Mouse (Mus musculus) E14TG2a.4 (cell line): ENCODE data around the gene Ptpn9.
A peak's percentile ranks its signal among the peaks of the same experiment; 100 is the strongest.
"Not testable (repeated sequence)": the region's sequence is repeated elsewhere in the genome, so short reads cannot be mapped to it uniquely, and the experiment has no call there.

Experiments
- H3K27me3 ChIP-seq: 2 replicates; pipeline ENCODE4 v1.6.1; 2014; ENCODE audit warnings: low read length, control low read depth; ENCODE audit not compliant: insufficient read depth
- H3K36me3 ChIP-seq: 2 replicates; pipeline ENCODE4 v1.6.1; 2014; ENCODE audit warnings: low read length, control low read depth; ENCODE audit not compliant: insufficient read depth
- H3K4me1 ChIP-seq: replicated peaks from 2 replicates; pipeline ENCODE4 v1.6.1; 2014; ENCODE audit warnings: low read depth, low read length, control low read depth
- H3K4me3 ChIP-seq: replicated peaks from 2 replicates; pipeline ENCODE4 v1.5.1; 2014; ENCODE audit warnings: mild to moderate bottlenecking, low read length
- H3K9me3 ChIP-seq: 2 replicates; pipeline ENCODE4 v1.6.1; 2014; ENCODE audit warnings: low read length, control low read depth
- CTCF ChIP-seq: conservative IDR thresholded peaks from 2 replicates; pipeline ENCODE4 v1.5.1; 2014; ENCODE audit warnings: low read length
- NANOG ChIP-seq: IDR thresholded peaks from 2 replicates; pipeline ENCODE4 v1.6.1; 2014; ENCODE audit warnings: borderline replicate concordance, low read length, mixed read lengths
- POU5F1 ChIP-seq: IDR thresholded peaks from 2 replicates; pipeline ENCODE4 v1.6.1; 2014; ENCODE audit warnings: low read length, borderline replicate concordance

Ptpn9 gene

GRCm38 (mm10) chr9:56994286-56995197 is at the start of gene Ptpn9:
Ptpn9 (plus strand) TSS chr9:56994923.
- no peak for TF ChIP-seq POU5F1
- TF ChIP-seq NANOG: no peak
- TF ChIP-seq CTCF: no peak
- no peaks in the 10 kb centered on the region for H3K9me3 ChIP-seq
- H3K36me3 ChIP-seq: no peaks in the 10 kb centered on the region
- H3K4me3 ChIP-seq: peak within 1 kb of the TSS; percentile 91
- peaks cover 20% of the 10 kb centered on the region for H3K27me3 ChIP-seq
- peaks cover 18% of the 10 kb centered on the region for H3K4me1 ChIP-seq

DNA sequence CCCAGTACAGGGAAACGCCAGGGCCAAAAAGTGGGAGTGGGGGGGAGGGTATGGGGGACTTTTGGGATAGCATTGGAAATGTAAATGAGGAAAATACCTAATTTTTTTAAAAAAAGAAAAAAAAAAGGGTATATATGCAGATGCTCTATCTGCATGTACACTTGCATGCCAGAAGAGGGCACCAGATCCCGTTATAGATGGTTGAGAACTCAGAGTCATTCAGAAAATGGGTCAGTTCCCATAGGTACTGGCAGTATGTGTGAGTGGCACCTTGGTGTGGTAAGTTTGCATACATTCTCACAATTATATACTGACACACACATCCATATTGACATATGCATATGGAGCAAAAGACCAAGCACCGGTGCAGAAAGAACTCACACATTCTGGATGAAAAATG is 47.2 kb upstream of the Ptpn9 start:
- TF ChIP-seq CTCF: peak; percentile 41
- H3K36me3 ChIP-seq, H3K9me3 ChIP-seq, H3K27me3 ChIP-seq, H3K4me3 ChIP-seq: not testable (repeated sequence)
- peaks cover 17% of the 10 kb centered on the region for H3K4me1 ChIP-seq

GRCm38 (mm10) chr9:56948699-56949098 is 46.0 kb upstream of the Ptpn9 start:
- H3K27me3 ChIP-seq, H3K4me3 ChIP-seq, H3K9me3 ChIP-seq, H3K36me3 ChIP-seq: not testable (repeated sequence)
- H3K4me1 ChIP-seq: peaks cover 17% of the 10 kb centered on the region

GRCm38 (mm10) chr9:56949767-56950166 is 45.0 kb upstream of the Ptpn9 start:
- Histone ChIP-seq H3K27me3 (no peaks in the 10 kb centered on the region), H3K9me3 (no peaks in the 10 kb centered on the region), H3K36me3 (no peaks in the 10 kb centered on the region), H3K4me3 (peak overlapping the region; percentile 79), H3K4me1 (peaks cover 17% of the 10 kb centered on the region)
- TF ChIP-seq POU5F1 (no peak), CTCF (no peak), NANOG (no peak)

GRCm38 (mm10) chr9:56950414-56951400 is 44.0 kb upstream of the Ptpn9 start, which contains the start of gene Snupn:
Snupn (plus strand) TSS chr9:56950878.
- TF ChIP-seq CTCF (no peak), NANOG (no peak), POU5F1 (no peak)
- Histone ChIP-seq H3K9me3 (no peaks in the 10 kb centered on the region), H3K4me1 (peaks cover 17% of the 10 kb centered on the region), H3K27me3 (no peaks in the 10 kb centered on the region), H3K4me3 (peak within 1 kb of the TSS; percentile 79), H3K36me3 (peaks cover 3% of the 10 kb centered on the region; the same call in 1 of the 2 replicates)

- no peak for TF ChIP-seq CTCF
- no peak for TF ChIP-seq NANOG
- TF ChIP-seq POU5F1: no peak
- Histone ChIP-seq H3K4me3 (no peak overlapping the region), H3K9me3 (no peaks in the 10 kb centered on the region), H3K4me1 (peaks cover 22% of the 10 kb centered on the region), H3K27me3 (no peaks in the 10 kb centered on the region), H3K36me3 (peaks cover 16% of the 10 kb centered on the region; the same call in 1 of the 2 replicates)
These were observed 41.2 kb upstream of the Ptpn9 start for GRCm38 (mm10) chr9:56953562-56953961.

DNA sequence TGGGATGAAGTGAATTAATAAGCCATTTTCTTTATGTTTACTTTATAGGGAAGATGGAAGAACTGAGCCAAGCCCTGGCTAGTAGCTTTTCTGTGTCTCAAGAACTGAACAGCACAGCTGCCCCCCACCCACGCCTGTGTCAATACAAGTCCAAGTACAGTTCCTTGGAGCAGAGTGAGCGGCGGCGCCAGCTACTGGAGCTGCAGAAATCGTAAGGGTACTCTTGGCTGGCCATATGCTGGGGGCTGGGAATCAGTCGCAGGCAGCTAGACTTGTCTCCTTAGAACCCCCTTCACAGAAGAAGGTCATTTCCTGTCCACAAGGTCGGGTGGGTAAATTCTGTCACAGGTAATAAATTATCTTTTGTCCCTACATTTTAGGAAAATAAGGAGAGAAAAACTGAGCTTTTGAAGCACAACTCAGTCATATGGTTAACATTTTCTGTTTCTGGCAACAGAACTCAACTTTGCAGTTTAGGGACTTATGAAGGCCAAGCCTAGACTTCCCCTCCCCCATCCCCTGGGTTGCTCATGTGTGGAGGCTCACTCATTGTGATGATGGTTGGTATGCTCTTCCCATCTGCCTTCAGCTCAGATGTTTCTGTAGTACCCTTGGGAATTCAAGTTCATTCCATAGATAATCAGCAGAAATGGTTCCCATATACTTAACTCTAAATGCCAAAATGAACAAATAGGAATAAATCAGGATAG is 37.6 kb upstream of the Ptpn9 start:
- Histone ChIP-seq H3K4me1 (peaks cover 8% of the 10 kb centered on the region), H3K27me3 (no peaks in the 10 kb centered on the region), H3K4me3 (no peak overlapping the region), H3K9me3 (peaks cover 8% of the 10 kb centered on the region; the same call in 1 of the 2 replicates), H3K36me3 (peaks cover 27% of the 10 kb centered on the region)
- TF ChIP-seq CTCF (no peak), NANOG (no peak)

DNA sequence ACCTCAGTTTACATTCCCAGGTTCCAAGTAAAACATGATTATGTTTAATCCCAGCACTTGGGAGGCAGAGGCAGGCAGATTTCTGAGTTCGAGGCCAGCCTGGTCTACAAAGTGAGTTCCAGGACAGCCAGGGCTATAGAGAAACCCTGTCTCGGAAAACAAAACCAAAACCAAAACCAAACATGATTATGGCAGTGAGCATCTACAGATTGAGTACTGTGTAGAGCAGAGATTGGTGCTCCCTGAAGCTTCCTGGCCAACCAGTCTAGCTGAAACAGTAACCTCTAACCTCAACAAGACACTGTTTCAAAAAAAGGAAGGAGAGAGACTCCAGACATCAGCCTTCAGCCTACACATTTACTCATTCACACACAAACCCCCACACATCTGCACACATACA is 36.0 kb upstream of the Ptpn9 start:
- no peaks in the 10 kb centered on the region for H3K27me3 ChIP-seq
- peaks cover 5% of the 10 kb centered on the region; the same call in 1 of the 2 replicates for H3K4me1 ChIP-seq
- TF ChIP-seq POU5F1 (no peak), CTCF (no peak), NANOG (no peak)
- H3K36me3 ChIP-seq: peaks cover 42% of the 10 kb centered on the region
- H3K9me3 ChIP-seq: peaks cover 8% of the 10 kb centered on the region; the same call in 1 of the 2 replicates
- no peak overlapping the region for H3K4me3 ChIP-seq
